Mouse (Mus musculus) embryonic stem cell, embryonic (primary cell): ENCODE data around the gene Fdx1.

Experiments used
- CTCF ChIA-PET, 4 experiments: fragments of 300-600 bp in 2 of 4; fragments of 350-600 bp in 2 of 4; sonication (Branson Sonifier 250); formaldehyde crosslinking; loops; one replicate each; lab custom pipeline; 2022; ENCODE audit warnings: inconsistent platforms in 2 of 4; lab: Charles Lee
- POLR2A ChIA-PET, 4 experiments: fragments of 300-600 bp in 2 of 4; fragments of 350-600 bp in 2 of 4; sonication (Branson Sonifier 250); formaldehyde crosslinking; loops; one replicate each; lab custom pipeline; 2022; ENCODE audit warnings: antibody characterized with exemption in 4 of 4, inconsistent platforms in 1 of 4; lab: Charles Lee

The Fdx1 gene

GRCm38 (mm10) chr9:51929972-51930371, 33.4 kb downstream of the Fdx1 start:
- POLR2A ChIA-PET, result interaction anchor here in 1 of 4 experiments (1.0 kb wide), 1 partner anchor 14 kb away, joined by 3 read pairs; no protein-coding TSS in a partner anchor
- CTCF ChIA-PET, result no interaction called here

DNA sequence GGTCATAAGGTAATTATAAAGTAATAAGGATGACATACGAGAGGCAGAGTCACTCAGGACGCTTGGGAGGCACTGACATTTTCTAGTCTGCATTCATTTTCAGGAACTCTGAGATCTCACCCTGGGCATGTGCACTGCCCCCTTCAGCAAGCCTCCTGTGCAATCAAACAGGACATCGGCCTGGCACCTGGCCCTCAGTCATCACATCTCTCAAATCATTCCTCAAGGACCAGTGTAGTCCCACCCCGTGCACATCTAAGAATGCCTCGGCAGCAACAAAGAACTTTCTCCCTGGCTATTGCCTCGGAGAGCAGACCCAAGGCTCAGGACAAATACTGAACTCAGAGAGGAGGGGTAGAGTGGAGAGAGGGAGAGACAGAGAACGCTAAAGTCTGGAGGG, 34.7 kb downstream of the Fdx1 start:
- ChIA-PET POLR2A (no interaction called here), CTCF (no interaction called here)

GRCm38 (mm10) chr9:51928116-51928515, 35.2 kb downstream of the Fdx1 start:
- ChIA-PET POLR2A (interaction anchor here in 1 of 4 experiments (0.7 kb wide), 1 partner anchor 67 kb away, joined by 3 read pairs; no protein-coding TSS in a partner anchor), CTCF (no interaction called here)

DNA sequence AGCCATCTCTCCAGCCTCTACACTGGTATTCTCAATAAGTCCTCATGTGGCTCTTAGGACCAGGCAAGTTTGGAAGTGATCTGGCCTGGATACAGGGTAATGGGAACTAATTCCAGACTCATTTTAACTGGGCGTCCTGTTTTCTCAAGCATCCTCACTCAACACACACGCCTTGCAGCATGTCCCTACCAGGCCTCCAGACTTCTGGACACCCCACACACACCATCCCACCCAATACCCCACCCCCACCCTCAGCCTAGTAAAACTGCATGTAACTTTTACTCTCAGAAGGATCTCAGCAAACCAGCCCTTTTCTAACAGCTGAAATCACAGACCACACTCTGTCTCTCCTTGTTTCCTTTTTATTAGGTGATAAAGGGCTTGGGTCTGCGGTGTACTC, 35.7 kb downstream of the Fdx1 start:
- POLR2A ChIA-PET, result interaction anchor here in 1 of 4 experiments (0.7 kb wide), 1 partner anchor 67 kb away, joined by 3 read pairs; no protein-coding TSS in a partner anchor

DNA sequence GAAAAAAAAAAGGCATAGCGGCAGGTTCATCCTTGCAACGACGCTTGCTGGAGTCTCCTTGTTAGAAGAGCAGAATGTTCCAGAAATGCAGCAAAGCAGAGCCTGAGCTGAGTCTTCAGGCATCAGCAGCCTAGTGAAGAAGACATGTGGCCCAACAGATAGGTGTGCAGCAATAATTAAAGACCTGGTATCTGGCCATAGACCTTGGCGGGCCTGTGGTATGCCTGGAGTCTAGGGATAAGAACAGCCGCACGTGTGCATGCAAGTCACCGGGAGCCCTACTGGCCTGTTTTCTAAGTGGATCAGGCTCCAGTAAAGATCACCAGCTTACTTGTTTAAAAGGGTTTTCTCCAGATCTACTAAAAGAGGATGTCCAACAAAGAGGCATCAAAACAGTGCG, 36.7 kb downstream of the Fdx1 start:
- ChIA-PET POLR2A (interaction anchor here in 1 of 4 experiments (0.7 kb wide), 1 partner anchor 300 kb away, joined by 4 read pairs; no protein-coding TSS in a partner anchor), CTCF (interaction anchor here in 2 of 4 experiments (0.6 to 1.7 kb wide), 2 partner anchors 18 to 209 kb away, joined by 6 read pairs; no protein-coding TSS in a partner anchor)

More for the DNA sequence above, 35.7 kb downstream of the Fdx1 start:
- CTCF ChIA-PET, result no interaction called here

DNA sequence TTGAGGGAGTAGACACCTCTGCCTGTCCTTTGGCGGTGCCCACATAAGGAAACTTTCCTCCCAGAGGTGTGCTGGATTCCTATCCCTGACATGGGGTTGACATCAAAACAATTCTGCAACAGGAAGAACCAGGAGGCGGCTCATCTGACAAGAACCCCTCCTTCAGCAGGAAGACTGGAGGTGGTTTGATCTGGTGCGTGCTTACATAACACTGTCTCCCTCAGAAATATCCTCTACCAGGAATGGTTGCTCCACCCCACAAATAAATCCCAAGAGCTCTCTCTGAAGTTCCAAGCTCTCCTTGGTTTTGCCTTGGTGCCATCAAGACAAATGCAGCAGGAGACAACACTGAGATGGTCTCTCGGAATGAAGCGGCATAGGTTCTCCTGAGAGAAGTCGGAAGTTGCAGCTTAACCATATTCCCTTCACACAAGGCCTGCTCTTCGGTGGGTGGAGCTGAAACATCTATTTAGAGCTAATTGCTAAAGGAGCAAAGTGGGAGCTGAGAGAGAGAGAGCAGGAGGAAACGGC, 38.7 kb downstream of the Fdx1 start:
- CTCF ChIA-PET, result interaction anchor here in 3 of 4 experiments (0.5 to 1.4 kb wide), 4 partner anchors 15 to 589 kb away, joined by 3 to 5 read pairs (median 4); no protein-coding TSS in a partner anchor
- POLR2A ChIA-PET, result no interaction called here

DNA sequence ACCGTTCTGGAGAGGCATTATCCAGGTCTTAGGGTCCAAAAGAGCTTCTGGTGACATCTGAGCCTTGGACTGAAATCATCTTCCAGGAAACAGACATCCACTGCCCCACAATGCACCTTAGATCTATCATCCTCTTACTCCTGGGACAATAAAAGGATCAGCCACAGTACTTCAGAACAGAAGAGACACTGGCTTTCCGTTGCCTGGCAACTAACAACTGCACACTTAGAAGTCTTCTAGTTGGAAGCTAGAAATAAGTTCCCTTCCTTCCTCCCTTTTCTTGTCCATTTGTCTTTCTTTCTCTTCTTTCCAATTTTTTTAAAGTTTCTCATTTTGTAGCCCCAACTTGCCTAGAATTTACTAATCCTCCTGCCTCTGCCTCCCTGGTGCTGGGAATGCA, 40.6 kb downstream of the Fdx1 start:
- ChIA-PET CTCF (no interaction called here), POLR2A (interaction anchor here in 1 of 4 experiments (0.7 kb wide), 1 partner anchor 559 kb away, joined by 3 read pairs; no protein-coding TSS in a partner anchor)

GRCm38 (mm10) chr9:51915580-51915979, 47.8 kb downstream of the Fdx1 start:
- POLR2A ChIA-PET, result no interaction called here
- CTCF ChIA-PET, result no interaction called here

- CTCF ChIA-PET, result interaction anchor here in 2 of 4 experiments (0.6 to 0.7 kb wide), 2 partner anchors 16 to 38 kb away, joined by 7 to 13 read pairs; no protein-coding TSS in a partner anchor
- POLR2A ChIA-PET, result no interaction called here
These were observed 48.8 kb downstream of the Fdx1 start for GRCm38 (mm10) chr9:51914481-51915120.

DNA sequence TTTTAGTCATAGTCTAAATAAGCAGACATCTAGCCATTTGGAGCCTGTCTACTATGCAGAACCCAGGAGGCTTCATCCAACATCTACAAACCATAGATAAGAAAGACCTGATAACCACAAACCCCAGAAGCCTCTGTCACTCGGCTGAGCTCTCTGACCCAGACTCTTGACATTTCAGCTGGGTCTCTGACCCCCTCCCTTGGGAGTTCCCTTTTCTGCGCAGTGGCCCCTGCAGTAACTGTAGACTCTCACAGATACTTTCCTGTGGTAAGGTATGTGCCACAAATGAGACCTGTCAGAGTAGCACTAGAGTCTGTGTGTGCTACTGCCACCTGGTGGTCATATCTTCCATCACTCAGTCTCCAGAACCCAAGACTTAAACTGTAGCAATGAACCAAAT, 54.5 kb downstream of the Fdx1 start:
- POLR2A ChIA-PET, result interaction anchor here in 1 of 4 experiments (0.6 kb wide), 1 partner anchor 144 kb away, joined by 5 read pairs; the partner anchor contains the start of gene Arhgap20
- CTCF ChIA-PET, result interaction anchor here (0.6 to 3.4 kb wide), 16 partner anchors 8 to 747 kb away, joined by 3 to 18 read pairs (median 5); no protein-coding TSS in a partner anchor

GRCm38 (mm10) chr9:51908255-51908654, 55.1 kb downstream of the Fdx1 start:
- POLR2A ChIA-PET, result no interaction called here
- CTCF ChIA-PET, result interaction anchor here in 3 of 4 experiments (0.6 to 3.4 kb wide), 7 partner anchors 10 to 746 kb away, joined by 3 to 18 read pairs (median 5); no protein-coding TSS in a partner anchor

- POLR2A ChIA-PET, result no interaction called here
- CTCF ChIA-PET, result no interaction called here
These were observed 56.4 kb downstream of the Fdx1 start for GRCm38 (mm10) chr9:51906938-51907337.
